ENCODE assay signal across 8 mouse cellular contexts in the genomic region with DNA sequence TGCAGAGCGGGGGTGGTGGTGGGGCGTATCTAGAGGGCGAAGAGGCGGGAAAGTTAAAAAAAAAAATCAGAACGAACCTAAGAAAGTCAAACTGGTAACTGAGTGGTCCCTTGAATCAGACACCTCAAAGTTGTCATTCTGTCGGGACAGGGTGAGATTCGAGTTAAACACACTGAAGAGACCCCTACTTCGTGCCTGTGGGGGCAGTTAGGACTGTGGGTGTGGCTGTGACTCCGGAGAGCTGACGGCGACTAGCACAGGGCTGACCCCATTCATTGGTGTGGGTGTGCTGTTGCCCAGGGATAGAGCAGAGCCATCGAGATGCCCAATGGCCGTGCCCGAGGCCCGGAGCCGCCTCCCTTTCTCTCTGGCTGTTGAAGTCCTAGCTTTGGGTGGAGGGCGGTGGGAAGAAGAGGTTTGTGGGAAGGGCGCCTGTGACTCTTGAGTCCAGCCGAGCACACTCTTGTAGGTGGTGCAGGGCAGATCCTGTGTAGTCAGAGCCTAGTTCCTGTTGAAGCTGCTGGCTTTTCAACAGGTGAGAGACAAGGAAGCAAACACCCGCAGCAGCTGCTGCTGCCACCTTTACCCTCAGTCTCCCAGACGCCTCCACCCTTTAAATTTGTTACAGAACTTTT. TPM values are rescaled to one million over a fixed set of nuclear protein-coding genes. Genes with fewer than 3 reads are reported as not detected.
DNase-seq lines count a peak whose midpoint lies in the region; ATAC-seq and TF ChIP-seq lines count a peak whose summit lies in the region.

No protein-coding gene starts in this region.

- no peak overlapping the region for H3K27ac ChIP-seq in ES-Bruce4 (ENCODE audit: insufficient read depth, low read length)
- H3K27ac ChIP-seq in forebrain, embryonic 12.5 days: no peak overlapping the region
- no peak overlapping the region for H3K27ac ChIP-seq in neural tube, embryonic 11.5 days (ENCODE audit: low read depth, low read length)

- H3K4me2 ChIP-seq in forebrain, embryonic 12.5 days: peak overlapping the region; percentile 100
- peak overlapping the region; percentile 100 for H3K4me2 ChIP-seq in neural tube, embryonic 11.5 days (ENCODE audit: low read depth)

- under 1% methylated on average over 20 of the region's 21 CpGs for WGBS in forebrain, embryonic 12.5 days
- 1% methylated on average over 21 of the region's 21 CpGs for WGBS in neural tube, embryonic 11.5 days

- H3K36me3 ChIP-seq in ES-Bruce4 (ENCODE audit: control insufficient read depth, insufficient read depth, low read length, poor library complexity, severe bottlenecking): no peaks in the 10 kb centered on the region
- no peaks in the 10 kb centered on the region for H3K36me3 ChIP-seq in forebrain, embryonic 12.5 days (replicated peaks)
- no peaks in the 10 kb centered on the region for H3K36me3 ChIP-seq in neural tube, embryonic 11.5 days (ENCODE audit: control insufficient read depth, insufficient read depth, low read length)

- DNase-seq in frontal cortex, adult 2 months (ENCODE audit: extremely low spot score in 1 of 2, low spot score in 1 of 2): no peak
- peak; percentile 23 for DNase-seq in kidney, postnatal 14 days
- DNase-seq in neural tube, embryonic 11.5 days (ENCODE audit: low spot score): peak; percentile 42
- no peak for DNase-seq in adrenal gland, adult 8-10 months
- no peak for DNase-seq in left cerebral cortex, postnatal 25 days (ENCODE audit: low spot score in 2 of 2)

- peak overlapping the region; percentile 60 for H3K4me3 ChIP-seq in ES-Bruce4 (ENCODE audit: low read depth, low read length)
- H3K4me3 ChIP-seq in forebrain, embryonic 12.5 days (replicated peaks): peak overlapping the region; percentile 74
- peak overlapping the region; percentile 67 for H3K4me3 ChIP-seq in neural tube, embryonic 11.5 days (ENCODE audit: low read depth, low read length)

- peak; percentile 33 for ATAC-seq in frontal cortex, adult (ENCODE audit: low TSS enrichment)
- ATAC-seq in forebrain, embryonic 12.5 days (ENCODE audit: low FRiP score): peak; percentile 48; the same call in 1 of the 2 replicates
- ATAC-seq in neural tube, embryonic 11.5 days (ENCODE audit: insufficient read depth, low FRiP score, low TSS enrichment): peak; percentile 41; the same call in 1 of the 2 replicates

- H3K4me1 ChIP-seq in ES-Bruce4 (ENCODE audit: control insufficient read depth, insufficient read depth, low read length): peaks cover 2% of the 10 kb centered on the region
- peaks cover 23% of the 10 kb centered on the region for H3K4me1 ChIP-seq in forebrain, embryonic 12.5 days
- H3K4me1 ChIP-seq in neural tube, embryonic 11.5 days (ENCODE audit: control insufficient read depth, insufficient read depth, low read length): peaks cover 7% of the 10 kb centered on the region; the same call in 1 of the 2 replicates

- no peak for TF ChIP-seq CTCF in ES-Bruce4 (IDR thresholded peaks at IDR 0.05; ENCODE audit: low read depth, low read length)

- peaks cover 4% of the 10 kb centered on the region; the same call in 1 of the 2 replicates for H3K27me3 ChIP-seq in ES-Bruce4 (ENCODE audit: control insufficient read depth, insufficient read depth, low read length, poor library complexity, severe bottlenecking)
- peaks cover 40% of the 10 kb centered on the region for H3K27me3 ChIP-seq in forebrain, embryonic 12.5 days
- H3K27me3 ChIP-seq in neural tube, embryonic 11.5 days (ENCODE audit: control insufficient read depth, insufficient read depth, low read length): peaks cover 16% of the 10 kb centered on the region

- no peak for TF ChIP-seq EP300 in ES-Bruce4 (IDR thresholded peaks at IDR 0.05; ENCODE audit: insufficient read depth, low read depth, low read length)

- H3K9me3 ChIP-seq in ES-Bruce4 (replicated peaks; ENCODE audit: control insufficient read depth, insufficient read depth, low read length, poor library complexity, severe bottlenecking): no peaks in the 10 kb centered on the region
- H3K9me3 ChIP-seq in forebrain, embryonic 12.5 days: no peaks in the 10 kb centered on the region
- no peaks in the 10 kb centered on the region for H3K9me3 ChIP-seq in neural tube, embryonic 11.5 days (ENCODE audit: control insufficient read depth, low read length)

- peak overlapping the region; percentile 61 for H3K9ac ChIP-seq in ES-Bruce4 (ENCODE audit: low read depth, poor library complexity, severe bottlenecking)
- H3K9ac ChIP-seq in forebrain, embryonic 12.5 days: peak overlapping the region; percentile 69
- peak overlapping the region; percentile 62 for H3K9ac ChIP-seq in neural tube, embryonic 11.5 days (ENCODE audit: low read length)

- TF ChIP-seq POLR2A in ES-Bruce4 (IDR thresholded peaks at IDR 0.05; ENCODE audit: insufficient read depth, low read length): no peak

- intact Hi-C loops in left cerebral cortex, postnatal 25 days (cut with DNase I): no loop called here

RNA-seq across cellular contexts. Expression of gene Galnt12, which starts 0.8 kb away (rescaled TPM):
- polyA plus RNA-seq in frontal cortex, adult 2 months (2012; rRNA removed): 1.9 and 2.1 TPM in 2 replicates
- 4.5 and 4.9 TPM in 2 replicates for polyA plus RNA-seq in ES-Bruce4 (2011; ENCODE audit: insufficient read depth, insufficient read length, low read depth, missing spikeins)
- polyA plus RNA-seq in forebrain, embryonic 12.5 days (2016; fragmentation: Nextera tagmentation; extraction: Ambion mirVana): 3.8 and 4.4 TPM in 2 replicates
- polyA plus RNA-seq in neural tube, embryonic 11.5 days (2014; fragmentation: Nextera tagmentation; extraction: Ambion mirVana): 3.0 and 3.7 TPM in 2 replicates
- 1 to 10 TPM in 2 of 4 experiments, under 1 TPM in 2; 0.67 to 1.3 (median 0.98) TPM for total RNA-seq in adrenal gland, adult 8-10 months (2022)
- total RNA-seq in left cerebral cortex, postnatal 25 days (2021): 1 to 10 TPM in 1 of 2 experiments, under 1 TPM in 1; 0.76 to 1.2 TPM

RNA-seq across cellular contexts. Expression of gene Anks6, which starts 35.3 kb away (rescaled TPM):
- polyA plus RNA-seq in frontal cortex, adult 2 months (2012; rRNA removed): 14.7 and 15.5 TPM in 2 replicates
- 1.6 and 2.8 TPM in 2 replicates for polyA plus RNA-seq in ES-Bruce4 (2011; ENCODE audit: insufficient read depth, insufficient read length, low read depth, missing spikeins)
- 5.6 and 6.1 TPM in 2 replicates for polyA plus RNA-seq in forebrain, embryonic 12.5 days (2016; fragmentation: Nextera tagmentation; extraction: Ambion mirVana)
- 4.1 and 4.2 TPM in 2 replicates for polyA plus RNA-seq in neural tube, embryonic 11.5 days (2014; fragmentation: Nextera tagmentation; extraction: Ambion mirVana)
- 10 to 100 TPM in 1 of 4 experiments, 1 to 10 TPM in 3; 5.8 to 11.6 (median 8.2) TPM for total RNA-seq in adrenal gland, adult 8-10 months (2022)
- total RNA-seq in left cerebral cortex, postnatal 25 days (2021): 10 to 100 TPM; 18.6 to 21.1 TPM

Comparison
In these comparisons a context has a peak if more than half of its experiments do, and no peak if none do; other contexts are left out.
1. DNase-seq: peak in kidney, postnatal 14 days (single experiment) and neural tube, embryonic 11.5 days (single experiment); none in frontal cortex, adult 2 months (0 of 2), adrenal gland, adult 8-10 months (single experiment) and left cerebral cortex, postnatal 25 days (0 of 2).
2. Peak in every context shown above with its lines, with median percentiles within 50 percentile points of each other: ATAC-seq, H3K4me3 ChIP-seq and H3K9ac ChIP-seq.